Mouse (Mus musculus) heart, postnatal 0 days (tissue): ENCODE results near the gene Bmp2k. TPM values are rescaled to one million over a fixed set of nuclear protein-coding genes. Genes with fewer than 3 reads are reported as not detected.

Source experiments
- ATAC-seq: fragments of 200-750 bp; cut with Nextera tagmentation; 2 replicates; pipeline ENCODE4 v1.8.0; 2017; ENCODE audit warnings: low read depth, moderate number of reproducible peaks, moderate library complexity; ENCODE audit not compliant: insufficient read depth
- DNase-seq: peaks from one replicate; pipeline ENCODE4 v3.0.0-alpha.2; 2016; ENCODE audit warnings: low spot score
- H3K27ac ChIP-seq: fragments of 300-500 bp; sonication (generic); 2 replicates; pipeline ENCODE4 v1.5.1; 2014; ENCODE audit warnings: low read depth, mild to moderate bottlenecking
- H3K27me3 ChIP-seq: fragments of 300-500 bp; sonication (generic); 2 replicates; pipeline ENCODE4 v1.6.1; 2014; ENCODE audit warnings: low read length, mixed read lengths; ENCODE audit not compliant: control insufficient read depth, insufficient read depth
- H3K36me3 ChIP-seq: fragments of 300-500 bp; sonication (generic); replicated peaks from 2 replicates; pipeline ENCODE4 v1.6.1; 2014; ENCODE audit warnings: low read length, mixed read lengths; ENCODE audit not compliant: control insufficient read depth, insufficient read depth
- H3K4me1 ChIP-seq: fragments of 300-500 bp; sonication (generic); 2 replicates; pipeline ENCODE4 v1.6.1; 2014; ENCODE audit warnings: antibody characterized with exemption; ENCODE audit not compliant: control insufficient read depth, insufficient read depth
- H3K4me2 ChIP-seq: fragments of 300-500 bp; sonication (generic); 2 replicates; pipeline ENCODE4 v1.6.1; 2014; ENCODE audit warnings: low read depth, mild to moderate bottlenecking, low read length, moderate library complexity
- H3K4me3 ChIP-seq: fragments of 300-500 bp; sonication (generic); 2 replicates; pipeline ENCODE4 v1.5.1; 2014; ENCODE audit warnings: low read depth, low read length
- H3K9ac ChIP-seq: fragments of 300-500 bp; sonication (generic); replicated peaks from 2 replicates; pipeline ENCODE4 v1.6.1; 2014; ENCODE audit warnings: low read depth, low read length, mixed read lengths
- H3K9me3 ChIP-seq: fragments of 300-500 bp; sonication (generic); replicated peaks from 2 replicates; pipeline ENCODE4 v1.6.1; 2016; ENCODE audit warnings: low read length; ENCODE audit not compliant: control insufficient read depth
- CTCF ChIP-seq: IDR thresholded peaks from 2 replicates; pipeline ENCODE4 v1.5.1; 2016; ENCODE audit warnings: antibody characterized with exemption, control low read depth, low read depth
- EP300 ChIP-seq: IDR thresholded peaks from 2 replicates; pipeline ENCODE4 v1.6.1; 2016; ENCODE audit warnings: antibody characterized with exemption, low read depth
- WGBS: fragments of 180-500 bp; shearing (Covaris S2); extraction: QIAGEN DNeasy Blood & Tissue Kit; methylation state at CpG from one replicate; pipeline ENCODE4 v1.1.7; 2014; 5-methylcytosine and 5-hydroxymethylcytosine counted together
- polyA plus RNA-seq: library from polyadenylated mRNA; unstranded; fragments of >200 nt; fragmentation: Nextera tagmentation; extraction: Ambion mirVana; gene quantifications from 2 replicates; pipeline ENCODE4 v1.2.1, GENCODE M21; 2015
- total RNA-seq: library from RNA; depleted of rRNA; stranded (reverse); fragments of >200 nt; gene quantifications from 2 replicates; pipeline ENCODE4 v1.2.3, GENCODE M21; 2014; ENCODE audit warnings: low replicate concordance

Bmp2k gene
- total and polyA plus RNA-seq, 2 experiments from 2014 or later: 6.8 to 7.0 TPM

DNA sequence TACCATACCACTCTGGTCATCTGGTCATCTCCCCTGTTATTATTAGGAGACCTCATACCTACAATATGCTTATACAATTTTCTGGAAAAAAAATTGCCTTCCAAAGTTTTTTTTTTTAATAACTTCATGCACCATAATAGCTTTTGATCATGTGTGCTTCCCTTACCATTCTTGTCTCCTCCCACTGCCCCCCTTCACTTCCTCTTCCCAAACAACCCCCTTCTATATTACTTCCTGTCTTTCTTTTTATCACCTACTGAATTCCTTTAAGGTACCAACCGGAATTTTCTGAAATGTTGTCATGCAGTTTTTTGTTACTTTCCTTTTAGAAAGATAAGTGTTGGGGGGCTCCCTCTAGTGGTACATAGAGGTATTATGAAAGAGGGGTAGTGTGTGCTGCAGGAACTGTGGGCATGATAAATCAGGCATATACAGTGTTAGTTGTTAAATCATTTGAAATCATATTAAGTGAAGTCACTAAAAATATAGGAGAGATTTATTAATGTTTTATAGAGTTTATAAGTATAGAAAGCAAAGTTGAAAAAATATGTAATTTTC is 58.1 kb downstream of the Bmp2k start:
- WGBS: 12% methylated on average over 1 of the region's 1 CpGs
- ATAC-seq (no peak), DNase-seq (peak; percentile 77)
- no peak for TF ChIP-seq EP300
- TF ChIP-seq CTCF: peak; percentile 86
- Histone ChIP-seq H3K27ac (no peak overlapping the region), H3K9me3 (no peaks in the 10 kb centered on the region), H3K36me3 (peaks cover 28% of the 10 kb centered on the region), H3K4me1 (no peaks in the 10 kb centered on the region), H3K27me3 (no peaks in the 10 kb centered on the region), H3K4me2 (no peak overlapping the region), H3K4me3 (no peak overlapping the region), H3K9ac (no peak overlapping the region)

DNA sequence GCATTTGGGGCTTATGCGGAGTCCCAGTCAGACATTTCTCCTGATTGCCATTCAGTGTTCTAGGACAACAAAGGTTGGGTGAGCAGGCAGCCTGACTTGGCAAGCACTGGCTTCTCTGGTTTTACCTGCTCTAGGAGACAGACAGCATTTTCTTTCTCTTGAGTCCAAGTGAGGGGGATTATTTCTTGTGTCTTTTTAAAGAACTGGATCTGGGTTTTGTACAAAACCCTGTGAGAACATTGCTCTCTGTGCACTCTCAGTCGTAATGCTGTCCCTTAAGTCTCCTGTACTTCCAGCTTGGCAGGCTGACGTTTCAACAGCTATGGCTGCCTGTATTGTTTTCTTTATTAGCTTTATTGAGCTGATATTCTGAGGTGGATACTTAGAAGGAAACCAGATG is 58.9 kb downstream of the Bmp2k start:
- H3K27me3 ChIP-seq: no peaks in the 10 kb centered on the region
- TF ChIP-seq CTCF (no peak), EP300 (no peak)
- H3K9me3 ChIP-seq: no peaks in the 10 kb centered on the region
- 85% methylated on average over 3 of the region's 3 CpGs for WGBS
- no peak overlapping the region for H3K9ac ChIP-seq
- DNase-seq: no peak
- peaks cover 25% of the 10 kb centered on the region for H3K36me3 ChIP-seq
- H3K4me2 ChIP-seq: no peak overlapping the region
- H3K4me1 ChIP-seq: no peaks in the 10 kb centered on the region
- no peak overlapping the region for H3K4me3 ChIP-seq
- no peak for ATAC-seq
- H3K27ac ChIP-seq: no peak overlapping the region

DNA sequence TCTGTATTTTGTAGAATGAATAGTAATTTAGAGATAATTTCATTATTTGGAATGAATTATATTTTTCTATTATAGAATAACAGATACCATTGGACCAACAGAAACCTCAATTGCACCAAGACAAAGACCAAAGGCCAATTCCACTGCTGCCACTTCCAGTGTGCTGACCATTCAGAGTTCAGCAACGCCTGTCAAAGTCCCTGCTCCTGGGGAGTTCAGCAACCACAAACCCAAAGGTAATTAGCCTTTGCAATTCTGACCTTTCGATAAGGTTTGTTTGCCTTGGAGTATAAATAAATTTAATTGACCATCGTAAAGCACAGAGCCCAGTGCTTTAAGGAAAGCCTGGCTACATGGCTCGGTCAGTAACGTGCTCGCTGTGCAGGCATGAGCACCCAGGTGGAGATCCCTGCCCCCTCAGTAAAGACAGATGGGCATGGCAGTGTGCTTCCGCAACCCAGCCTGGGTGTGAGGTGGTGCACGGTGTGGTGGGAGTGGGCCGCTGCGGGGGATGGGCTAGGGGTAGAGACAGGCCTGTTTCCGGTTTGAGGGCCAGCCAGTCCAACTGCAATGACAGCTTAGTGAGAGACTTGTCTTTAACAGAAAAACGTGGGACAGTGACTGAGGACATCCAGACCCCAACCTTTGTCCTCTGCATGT is 59.4 kb downstream of the Bmp2k start:
- peaks cover 25% of the 10 kb centered on the region for H3K36me3 ChIP-seq
- no peak overlapping the region for H3K27ac ChIP-seq
- no peak overlapping the region for H3K4me2 ChIP-seq
- WGBS: 83% methylated on average over 12 of the region's 12 CpGs
- no peak overlapping the region for H3K4me3 ChIP-seq
- H3K9ac ChIP-seq: no peak overlapping the region
- no peaks in the 10 kb centered on the region for H3K4me1 ChIP-seq
- no peaks in the 10 kb centered on the region for H3K27me3 ChIP-seq
- no peaks in the 10 kb centered on the region for H3K9me3 ChIP-seq
- no peak for ATAC-seq
- TF ChIP-seq CTCF: no peak
- no peak for TF ChIP-seq EP300
- DNase-seq: no peak

DNA sequence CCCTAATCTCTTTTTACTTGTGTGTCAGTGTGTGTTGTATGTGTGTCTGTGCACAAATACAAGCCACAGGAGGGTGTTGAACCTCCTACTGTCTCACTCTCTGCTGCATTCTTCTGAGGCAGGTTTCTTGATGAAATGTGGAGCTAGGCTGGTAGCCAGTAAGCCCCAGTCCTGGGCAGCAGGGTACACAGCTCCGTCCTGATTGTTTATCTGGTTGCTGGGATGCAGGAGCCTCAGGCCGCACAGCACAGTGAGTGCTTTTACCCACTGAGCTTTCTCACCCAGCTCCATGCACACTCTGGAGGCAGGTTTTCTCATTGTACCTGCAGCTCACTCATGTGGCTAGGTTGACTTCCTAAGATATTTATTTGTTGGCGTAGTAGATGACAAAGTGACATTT is 63.4 kb downstream of the Bmp2k start:
- 48% methylated on average over 3 of the region's 3 CpGs for WGBS
- DNase-seq (no peak), ATAC-seq (no peak)
- H3K4me1 ChIP-seq: no peaks in the 10 kb centered on the region
- no peak overlapping the region for H3K9ac ChIP-seq
- no peak overlapping the region for H3K4me2 ChIP-seq
- H3K27ac ChIP-seq: no peak overlapping the region
- peaks cover 28% of the 10 kb centered on the region for H3K36me3 ChIP-seq
- H3K27me3 ChIP-seq: no peaks in the 10 kb centered on the region
- H3K9me3 ChIP-seq: no peaks in the 10 kb centered on the region
- TF ChIP-seq EP300: no peak
- no peak for TF ChIP-seq CTCF
- H3K4me3 ChIP-seq: no peak overlapping the region

DNA sequence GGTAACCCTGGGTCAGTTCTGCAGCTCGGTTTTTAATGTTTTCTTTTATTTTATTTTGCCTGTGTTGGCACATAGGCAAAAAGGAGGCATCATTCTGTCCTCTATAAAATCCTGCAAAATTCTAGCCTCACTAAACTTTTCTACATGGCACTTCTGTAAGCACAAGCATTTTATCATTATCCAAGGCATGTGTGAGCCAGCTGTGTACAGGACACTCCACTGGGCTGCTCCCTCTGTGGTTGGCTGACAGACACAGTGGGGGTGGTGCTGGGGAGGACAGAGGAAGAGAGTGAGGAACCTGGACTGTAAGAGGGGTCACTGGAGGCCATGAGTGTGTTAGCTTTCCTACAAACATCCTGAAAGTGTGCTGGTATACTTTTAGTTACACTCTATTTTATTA is 64.6 kb downstream of the Bmp2k start:
- H3K4me1 ChIP-seq: no peaks in the 10 kb centered on the region
- 58% methylated on average over 1 of the region's 1 CpGs for WGBS
- H3K36me3 ChIP-seq: peaks cover 32% of the 10 kb centered on the region
- H3K4me2 ChIP-seq: no peak overlapping the region
- no peaks in the 10 kb centered on the region for H3K9me3 ChIP-seq
- no peak overlapping the region for H3K9ac ChIP-seq
- TF ChIP-seq CTCF (no peak), EP300 (no peak)
- DNase-seq (no peak), ATAC-seq (no peak)
- H3K27me3 ChIP-seq: no peaks in the 10 kb centered on the region
- no peak overlapping the region for H3K4me3 ChIP-seq
- H3K27ac ChIP-seq: no peak overlapping the region

- TF ChIP-seq EP300 (no peak), CTCF (no peak)
- H3K4me2 ChIP-seq: no peak overlapping the region
- H3K4me3 ChIP-seq: no peak overlapping the region
- WGBS: 88% methylated on average over 4 of the region's 4 CpGs
- H3K9me3 ChIP-seq: no peaks in the 10 kb centered on the region
- no peak overlapping the region for H3K27ac ChIP-seq
- ATAC-seq (no peak), DNase-seq (no peak)
- peaks cover 44% of the 10 kb centered on the region for H3K36me3 ChIP-seq
- no peaks in the 10 kb centered on the region for H3K27me3 ChIP-seq
- H3K9ac ChIP-seq: no peak overlapping the region
- no peaks in the 10 kb centered on the region for H3K4me1 ChIP-seq
Observed at GRCm38 (mm10) chr5:97065746-97066145, 68.3 kb downstream of the Bmp2k start.
